Mouse (Mus musculus) ovary, adult 18-20 months (tissue): ENCODE measurements at regions not wholly inside any gene's neighbourhood (a gene's known extent, or its start where the extent isn't known, plus 50 kb on each side); places are given as distances from the start of the nearest gene placed in this dataset.

Experiments used
- DNase-seq: peaks from one replicate; pipeline ENCODE4 v3.0.0; 2022; ENCODE audit warnings: low spot score, mixed read lengths

DNA sequence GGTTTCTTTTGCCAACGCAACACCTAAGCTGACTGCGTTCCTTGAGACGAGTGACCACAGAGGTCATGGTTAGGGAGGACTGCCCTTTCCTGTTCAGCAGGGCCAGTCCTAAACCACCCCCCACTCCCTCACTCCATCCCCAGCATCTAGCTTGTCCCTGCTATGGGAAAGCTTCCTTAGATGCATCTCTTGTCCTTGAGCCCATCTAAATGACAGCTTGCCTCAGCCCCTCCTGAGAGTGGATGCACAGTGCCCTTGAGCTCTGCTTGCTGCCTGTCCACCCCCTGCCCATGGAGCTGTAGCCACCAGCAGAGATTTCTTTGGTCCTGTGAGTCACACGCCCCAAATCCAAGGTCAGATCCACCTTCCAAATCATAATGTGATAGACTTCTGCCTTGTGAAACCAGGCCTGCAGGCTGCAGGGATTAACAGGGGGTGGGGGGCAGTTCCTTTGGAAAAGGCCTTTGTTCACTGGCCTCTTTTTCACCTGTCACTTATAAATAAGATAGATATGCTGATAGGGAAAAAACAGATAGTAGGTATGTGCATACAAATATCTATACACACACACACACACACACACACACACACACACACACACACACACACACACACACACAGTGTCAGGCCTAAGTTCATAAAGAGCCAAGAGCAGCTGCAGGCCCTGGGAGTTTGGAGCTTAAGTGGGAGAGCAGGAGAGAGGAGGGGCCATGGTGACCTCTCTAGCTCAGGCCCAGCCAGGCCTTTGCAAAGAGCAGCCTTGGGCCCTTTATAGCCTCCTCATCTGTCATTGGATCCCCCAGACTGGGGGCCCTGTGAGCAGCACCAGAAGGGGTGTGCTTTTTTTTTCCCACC is 56.4 kb upstream of the Adra2c start:
- DNase-seq, result peak; percentile 44

GRCm38 (mm10) chr5:35216271-35216670 is 61.8 kb upstream of the Adra2c start:
- no peak for DNase-seq

DNA sequence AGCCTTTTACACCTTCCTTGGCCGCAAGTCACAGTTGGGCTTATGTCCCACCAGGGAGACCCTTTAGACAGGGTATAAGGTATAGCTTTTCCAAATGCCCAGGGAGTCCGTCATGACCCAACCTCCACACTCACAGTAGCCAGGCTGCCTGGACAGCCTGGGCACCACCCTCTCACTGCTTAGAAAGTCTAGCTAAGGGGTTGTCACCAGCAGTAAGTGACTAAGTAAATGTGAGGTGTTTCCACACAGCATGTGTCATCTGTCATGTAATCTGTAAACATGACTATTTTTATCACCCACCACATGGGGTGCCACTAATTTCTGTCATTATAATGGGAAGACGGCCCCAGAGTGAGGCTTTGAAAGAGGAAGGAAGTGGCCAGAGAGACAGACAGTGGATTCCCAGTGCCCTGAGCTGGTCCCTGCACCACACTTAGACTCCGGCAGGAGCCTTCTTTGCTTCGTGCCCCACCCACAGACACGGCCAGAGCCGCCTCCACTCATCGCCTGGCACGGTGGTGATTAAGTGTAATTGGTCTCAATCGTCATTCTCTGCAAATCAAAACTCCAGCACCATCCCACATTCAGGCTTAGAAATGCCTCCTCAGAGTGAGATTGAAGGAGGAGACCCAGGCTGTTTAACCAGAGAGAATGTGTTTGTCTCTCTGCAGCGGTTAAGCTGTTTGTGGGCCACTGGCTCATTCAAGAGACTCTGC is 62.5 kb upstream of the Adra2c start:
- no peak for DNase-seq

DNA sequence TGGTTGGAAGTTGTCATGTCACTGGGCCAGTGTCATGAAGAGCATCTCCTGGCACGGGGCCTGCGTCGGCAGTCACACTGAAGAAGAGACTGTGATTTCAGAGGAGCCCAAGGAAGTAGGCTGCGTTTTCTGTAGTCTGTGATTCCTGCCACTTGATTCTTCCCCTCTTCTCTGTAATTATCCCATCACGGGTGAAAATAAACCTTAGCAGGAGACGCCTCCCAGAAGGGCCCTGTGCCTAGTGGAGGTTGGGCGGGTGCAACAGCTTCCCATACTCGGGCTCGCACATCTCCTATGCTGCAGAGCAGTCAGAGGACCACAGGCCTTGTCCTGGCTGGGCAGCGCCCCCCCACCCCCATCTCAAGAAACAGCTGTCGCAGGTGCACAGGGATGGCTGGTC is 63.1 kb upstream of the Adra2c start:
- no peak for DNase-seq

GRCm38 (mm10) chr5:35209348-35209747 is 68.8 kb upstream of the Adra2c start:
- DNase-seq, result no peak

DNA sequence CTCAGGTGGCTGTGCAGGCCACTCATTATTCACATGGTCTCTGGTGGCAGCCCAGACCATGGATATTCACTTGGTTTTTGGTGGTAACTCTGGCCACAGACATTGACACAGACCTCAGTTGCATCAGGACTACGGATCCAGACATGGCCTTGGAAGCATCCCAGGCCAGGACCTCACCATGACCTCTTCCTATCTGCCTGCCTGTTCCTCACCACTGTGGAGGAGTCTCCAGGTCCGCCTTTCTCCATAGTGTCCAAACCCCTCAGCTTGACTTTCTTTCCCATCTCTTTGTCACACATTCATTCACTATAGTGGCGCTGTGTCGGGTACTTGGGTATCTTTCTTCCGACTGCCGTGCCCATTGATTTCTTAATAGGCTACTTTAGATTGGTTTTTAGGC is 74.1 kb upstream of the Adra2c start:
- DNase-seq, result no peak

GRCm38 (mm10) chr5:35198468-35198867 is 79.7 kb upstream of the Adra2c start:
- DNase-seq, result no peak

DNA sequence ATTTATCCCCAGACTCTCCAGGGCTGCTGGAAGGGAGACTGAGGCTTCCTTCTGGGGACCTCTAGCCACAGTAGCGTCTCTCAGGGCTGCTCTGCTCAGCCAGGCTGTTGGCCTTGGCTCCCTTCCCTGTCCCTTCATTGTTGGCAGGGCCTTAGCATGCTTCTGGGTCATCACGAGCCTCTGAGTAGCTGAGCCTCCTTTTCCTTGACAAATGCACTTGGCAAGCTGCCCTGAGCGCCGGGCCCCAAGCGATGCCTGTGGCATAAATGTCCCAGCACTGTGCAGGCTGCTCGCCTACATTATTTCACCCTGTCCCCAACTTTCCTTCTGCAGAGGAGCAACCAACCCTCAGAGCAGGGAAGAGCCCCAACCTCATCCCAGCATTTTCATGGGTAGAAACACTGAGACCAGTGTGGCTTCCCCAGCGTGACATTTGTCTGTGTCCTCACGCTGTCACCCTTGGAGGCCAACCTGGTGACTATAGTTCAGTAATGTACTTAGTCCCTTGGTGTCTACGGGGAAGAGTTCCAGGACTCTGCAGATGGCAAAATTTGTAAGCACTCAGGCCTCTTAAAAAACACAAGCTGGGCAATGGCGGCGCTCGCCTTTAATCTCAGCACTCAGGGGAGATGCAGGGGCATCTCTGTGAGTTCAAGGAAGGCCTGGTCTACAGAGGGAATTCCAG is 83.7 kb upstream of the Lrpap1 start:
- DNase-seq, result peak; percentile 88

- no peak for DNase-seq
Observed at GRCm38 (mm10) chr5:35185826-35186225, 80.3 kb upstream of the Lrpap1 start.

DNA sequence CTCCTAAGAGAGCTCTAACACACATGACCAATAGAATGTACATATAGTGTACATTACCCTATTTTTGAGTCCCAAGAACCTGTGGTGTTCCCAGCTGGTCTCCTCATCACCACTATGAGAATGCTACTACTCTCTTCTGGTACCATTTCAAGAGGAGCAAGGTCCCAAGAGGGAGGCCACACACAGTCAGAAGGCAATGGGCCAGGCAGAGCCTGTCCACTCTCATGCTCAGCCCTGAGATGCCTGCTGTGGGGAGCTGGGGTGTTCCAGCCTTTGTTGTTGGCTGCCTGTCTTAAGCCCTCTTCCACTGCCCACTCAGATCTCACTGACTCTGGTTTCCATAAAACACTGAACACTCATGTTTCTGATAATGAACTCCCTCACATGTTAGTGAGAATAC is 79.7 kb upstream of the Lrpap1 start:
- DNase-seq, result no peak

- no peak for DNase-seq
Observed at GRCm38 (mm10) chr5:35183418-35183817, 77.9 kb upstream of the Lrpap1 start.

DNA sequence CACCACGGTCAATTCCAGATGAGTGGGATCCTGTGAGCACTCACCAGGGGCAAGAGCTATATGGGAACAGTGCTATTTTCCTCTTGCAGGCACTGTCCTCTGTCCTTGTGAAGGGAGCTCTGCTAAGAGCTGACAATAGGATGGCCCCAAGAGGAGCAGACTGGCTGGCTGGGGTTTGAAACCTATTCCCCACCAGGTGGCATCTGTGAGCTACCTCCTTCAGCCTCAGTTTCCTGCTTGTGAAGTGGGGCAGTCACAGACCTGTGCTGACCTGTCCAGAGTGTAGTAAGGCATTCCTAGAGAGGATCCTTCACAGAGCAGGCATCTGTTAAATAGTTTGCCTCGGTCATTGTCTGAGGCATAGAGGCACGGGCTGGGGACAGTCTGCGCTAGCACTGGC is 71.8 kb upstream of the Lrpap1 start:
- DNase-seq, result no peak

GRCm38 (mm10) chr5:35176112-35176848 is 70.7 kb upstream of the Lrpap1 start:
- DNase-seq, result no peak

DNA sequence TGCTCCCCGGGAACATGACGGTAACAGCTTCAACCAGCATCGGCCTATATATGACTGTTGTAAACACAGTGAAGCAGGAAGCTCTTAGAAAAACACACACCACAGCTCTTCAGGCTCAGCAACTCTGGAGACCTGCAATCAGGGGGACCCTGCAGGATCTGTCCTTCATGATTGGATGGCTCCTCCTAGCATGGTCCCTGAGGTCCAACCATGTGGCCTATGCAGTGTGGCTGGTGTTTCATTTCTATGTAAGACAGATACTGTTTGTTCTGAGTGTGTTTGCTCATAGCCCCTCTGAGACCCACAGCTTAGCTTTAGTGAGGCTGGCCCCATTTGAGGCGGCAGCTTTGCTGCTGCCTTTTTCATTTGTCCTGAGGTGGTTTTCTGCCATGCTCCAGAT is 68.8 kb upstream of the Lrpap1 start:
- no peak for DNase-seq

- no peak for DNase-seq
Observed at GRCm38 (mm10) chr5:35171336-35171735, 65.8 kb upstream of the Lrpap1 start.

DNA sequence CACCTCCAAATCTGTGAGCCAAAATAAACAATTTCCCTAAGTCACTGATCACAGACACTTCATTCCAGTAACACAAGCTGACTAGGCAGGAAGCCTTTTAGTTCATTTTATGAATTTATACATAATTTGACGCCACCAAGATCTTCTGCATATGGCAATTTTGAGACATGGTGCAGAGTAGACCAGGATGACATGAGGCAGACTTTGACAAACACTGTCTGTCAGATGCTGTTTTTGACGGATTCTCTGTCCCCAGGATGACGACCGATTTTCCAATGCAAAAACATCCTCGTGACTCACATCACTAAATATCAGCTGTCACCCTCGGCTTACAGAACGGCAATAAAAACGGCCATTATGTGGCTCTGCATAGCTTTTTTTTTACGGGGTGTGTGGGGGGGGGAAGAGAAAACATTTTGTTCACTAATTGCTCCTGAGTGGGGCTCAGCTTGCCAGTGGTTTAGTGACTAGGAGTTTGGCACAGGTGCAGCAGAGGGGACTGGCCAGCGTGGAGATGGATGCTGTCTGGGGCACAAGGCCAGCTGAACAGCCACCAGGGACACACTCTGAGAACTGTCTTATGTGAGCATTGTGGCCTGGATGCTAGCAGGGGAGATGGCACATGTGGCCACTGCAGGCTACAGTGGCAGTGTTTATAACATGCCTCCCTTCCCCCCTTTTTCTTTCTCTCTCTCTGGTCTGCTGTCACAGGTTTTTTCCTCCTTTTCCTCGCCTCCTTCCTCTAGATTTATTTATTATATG is 65.0 kb upstream of the Lrpap1 start:
- DNase-seq, result no peak

- no peak for DNase-seq
Observed at GRCm38 (mm10) chr5:35169614-35170293, 64.2 kb upstream of the Lrpap1 start.

- no peak for DNase-seq
Observed at GRCm38 (mm10) chr5:35168853-35169252, 63.3 kb upstream of the Lrpap1 start.

DNA sequence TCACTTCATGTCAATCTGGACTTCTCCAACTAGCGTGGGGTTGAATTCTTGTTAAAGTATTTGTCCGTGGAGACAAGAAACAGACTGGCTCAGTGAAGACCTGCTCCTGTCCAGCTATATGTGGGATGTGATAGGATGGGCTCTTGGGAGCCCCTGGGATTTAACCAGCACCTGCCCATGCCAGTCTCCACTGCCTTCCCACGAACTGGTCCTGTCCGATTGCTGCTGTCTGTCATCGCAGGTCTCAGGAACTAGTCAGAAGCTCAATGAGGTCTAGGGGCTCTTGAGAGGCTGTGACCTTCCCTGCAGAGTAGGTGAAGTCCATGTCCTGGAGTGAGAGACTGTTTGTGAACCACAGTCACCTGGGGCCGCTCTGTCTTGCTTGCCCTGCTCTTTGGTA is 62.8 kb upstream of the Lrpap1 start:
- DNase-seq, result no peak

DNA sequence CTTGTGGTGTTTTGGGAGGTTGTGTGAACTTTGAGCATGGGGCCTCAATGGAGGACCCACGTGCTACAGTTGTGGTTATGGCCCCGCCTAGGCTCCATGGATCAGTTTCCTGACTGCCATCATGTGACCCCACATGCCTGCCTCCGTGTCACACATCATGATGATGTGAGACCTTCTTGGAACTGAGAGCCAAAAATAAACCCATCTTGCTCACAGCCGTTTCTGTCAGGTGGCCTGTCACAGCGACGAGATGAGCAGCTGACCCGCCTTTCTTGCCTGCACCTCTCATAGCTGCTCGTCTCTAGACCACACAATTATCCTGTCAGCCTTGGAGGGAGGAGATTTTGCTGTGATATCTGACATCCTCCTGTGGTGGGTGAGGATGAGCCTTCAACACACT is 60.4 kb upstream of the Lrpap1 start:
- DNase-seq, result no peak

DNA sequence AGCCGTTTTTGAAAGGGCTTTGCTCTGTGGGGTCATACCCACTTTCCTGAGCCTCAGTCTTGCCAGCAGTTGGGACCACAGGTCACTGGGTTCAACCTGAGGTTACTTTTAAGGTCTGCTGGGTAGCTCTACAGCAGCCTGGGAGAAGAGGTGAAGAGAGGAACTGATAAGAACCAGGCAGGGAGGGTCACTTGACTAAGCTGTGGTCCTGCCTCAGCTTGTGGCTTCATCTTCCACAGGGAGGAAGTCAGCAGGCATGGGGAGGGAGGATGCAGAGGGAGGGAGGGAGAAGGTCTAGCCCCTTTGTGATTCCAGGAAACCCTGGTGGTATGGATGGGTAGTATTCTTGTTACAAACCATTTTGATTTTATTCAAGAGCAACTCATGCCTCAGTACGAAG is 59.9 kb upstream of the Lrpap1 start:
- no peak for DNase-seq
